Mouse (Mus musculus): ENCODE data around the gene Mob3b. TPM values are rescaled to one million over a fixed set of nuclear protein-coding genes. Genes with fewer than 3 reads are reported as not detected.
A peak's percentile ranks its signal among the peaks of the same experiment; 100 is the strongest.

Mob3b gene
- polyA plus RNA-seq, 1 experiment from 2014 or later = 11.3 TPM

GRCm38 (mm10) chr4:35005068-35005769, 152.1 kb downstream of the Mob3b start:
- H3K4me3 ChIP-seq = no peak overlapping the region
- WGBS = 89% methylated on average over 5 of the region's 5 CpGs
- H3K27me3 ChIP-seq = no peaks in the 10 kb centered on the region
- H3K9ac ChIP-seq = no peak overlapping the region
- no peaks in the 10 kb centered on the region for H3K9me3 ChIP-seq (replicated peaks)
- no peak overlapping the region for H3K4me2 ChIP-seq (replicated peaks)
- H3K27ac ChIP-seq = no peak overlapping the region
- H3K4me1 ChIP-seq = peaks cover 16% of the 10 kb centered on the region
- no peak for ATAC-seq (ENCODE audit: low FRiP score)
- no peaks in the 10 kb centered on the region for H3K36me3 ChIP-seq

GRCm38 (mm10) chr4:35004473-35004872, 152.8 kb downstream of the Mob3b start:
- Histone ChIP-seq H3K27me3 (no peaks in the 10 kb centered on the region), H3K4me1 (peaks cover 16% of the 10 kb centered on the region), H3K27ac (no peak overlapping the region), H3K9ac (no peak overlapping the region), H3K4me2 (replicated peaks) (no peak overlapping the region), H3K9me3 (replicated peaks) (no peaks in the 10 kb centered on the region), H3K4me3 (no peak overlapping the region), H3K36me3 (no peaks in the 10 kb centered on the region)
- WGBS = 90% methylated on average over 8 of the region's 8 CpGs
- ATAC-seq (ENCODE audit: low FRiP score) = no peak

- H3K4me1 ChIP-seq = peaks cover 16% of the 10 kb centered on the region
- no peak for ATAC-seq (ENCODE audit: low FRiP score)
- H3K4me3 ChIP-seq = no peak overlapping the region
- no peaks in the 10 kb centered on the region for H3K9me3 ChIP-seq (replicated peaks)
- H3K4me2 ChIP-seq (replicated peaks) = no peak overlapping the region
- H3K36me3 ChIP-seq = no peaks in the 10 kb centered on the region
- H3K27ac ChIP-seq = no peak overlapping the region
- WGBS = 91% methylated on average over 8 of the region's 8 CpGs
- H3K9ac ChIP-seq = no peak overlapping the region
- no peaks in the 10 kb centered on the region for H3K27me3 ChIP-seq
Observed at GRCm38 (mm10) chr4:35003550-35004326, 153.5 kb downstream of the Mob3b start.

GRCm38 (mm10) chr4:34996616-34997015, 160.7 kb downstream of the Mob3b start:
- 76% methylated on average over 7 of the region's 7 CpGs for WGBS

GRCm38 (mm10) chr4:34993639-34993975, 163.7 kb downstream of the Mob3b start:
- Histone ChIP-seq H3K36me3 (no peaks in the 10 kb centered on the region), H3K4me2 (replicated peaks) (peak overlapping the region; percentile 33), H3K9ac (peak overlapping the region; percentile 18; the same call in 1 of the 2 replicates), H3K27ac (peak overlapping the region; percentile 80), H3K4me3 (no peak overlapping the region), H3K27me3 (no peaks in the 10 kb centered on the region), H3K9me3 (replicated peaks) (no peaks in the 10 kb centered on the region), H3K4me1 (peaks cover 33% of the 10 kb centered on the region)
- WGBS = 21% methylated on average over 6 of the region's 6 CpGs
- ATAC-seq (ENCODE audit: low FRiP score) = peak; percentile 59

More at GRCm38 (mm10) chr4:34996616-34997015, 160.7 kb downstream of the Mob3b start:
- H3K4me3 ChIP-seq = no peak overlapping the region
- no peaks in the 10 kb centered on the region for H3K27me3 ChIP-seq
- H3K27ac ChIP-seq = no peak overlapping the region
- H3K9ac ChIP-seq = no peak overlapping the region
- peaks cover 27% of the 10 kb centered on the region for H3K4me1 ChIP-seq
- no peaks in the 10 kb centered on the region for H3K9me3 ChIP-seq (replicated peaks)
- no peak for ATAC-seq (ENCODE audit: low FRiP score)
- no peak overlapping the region for H3K4me2 ChIP-seq (replicated peaks)
- H3K36me3 ChIP-seq = no peaks in the 10 kb centered on the region

GRCm38 (mm10) chr4:34992866-34993638, 164.2 kb downstream of the Mob3b start:
- Histone ChIP-seq H3K4me2 (replicated peaks) (peak overlapping the region; percentile 33), H3K27ac (peak overlapping the region; percentile 80), H3K4me3 (no peak overlapping the region), H3K9me3 (replicated peaks) (no peaks in the 10 kb centered on the region), H3K27me3 (no peaks in the 10 kb centered on the region), H3K9ac (peak overlapping the region; percentile 18; the same call in 1 of the 2 replicates), H3K36me3 (no peaks in the 10 kb centered on the region), H3K4me1 (peaks cover 33% of the 10 kb centered on the region)
- peak; percentile 62 for ATAC-seq (ENCODE audit: low FRiP score)
- 29% methylated on average over 22 of the region's 22 CpGs for WGBS

GRCm38 (mm10) chr4:34991891-34992865, 165.1 kb downstream of the Mob3b start:
- Histone ChIP-seq H3K27ac (peak overlapping the region; percentile 80), H3K4me3 (no peak overlapping the region), H3K36me3 (no peaks in the 10 kb centered on the region), H3K9me3 (replicated peaks) (no peaks in the 10 kb centered on the region), H3K9ac (peak overlapping the region; percentile 32; the same call in 1 of the 2 replicates), H3K27me3 (no peaks in the 10 kb centered on the region), H3K4me2 (replicated peaks) (peak overlapping the region; percentile 8; the same call in 1 of the 2 replicates), H3K4me1 (peaks cover 33% of the 10 kb centered on the region)
- ATAC-seq (ENCODE audit: low FRiP score) = peak; percentile 57
- WGBS = 42% methylated on average over 22 of the region's 22 CpGs

GRCm38 (mm10) chr4:34991116-34991515, 166.2 kb downstream of the Mob3b start:
- Histone ChIP-seq H3K4me3 (no peak overlapping the region), H3K9ac (no peak overlapping the region), H3K36me3 (no peaks in the 10 kb centered on the region), H3K9me3 (replicated peaks) (no peaks in the 10 kb centered on the region), H3K4me2 (replicated peaks) (no peak overlapping the region), H3K4me1 (peaks cover 33% of the 10 kb centered on the region), H3K27ac (no peak overlapping the region), H3K27me3 (no peaks in the 10 kb centered on the region)
- no peak for ATAC-seq (ENCODE audit: low FRiP score)
- 46% methylated on average over 10 of the region's 10 CpGs for WGBS

GRCm38 (mm10) chr4:34990659-34991058, 166.6 kb downstream of the Mob3b start:
- Histone ChIP-seq H3K4me2 (replicated peaks) (no peak overlapping the region), H3K9me3 (replicated peaks) (no peaks in the 10 kb centered on the region)
- WGBS = 81% methylated on average over 9 of the region's 9 CpGs

GRCm38 (mm10) chr4:34987568-34987967, 169.7 kb downstream of the Mob3b start:
- H3K4me2 ChIP-seq (replicated peaks) = no peak overlapping the region
- 95% methylated on average over 4 of the region's 4 CpGs for WGBS
- no peak overlapping the region for H3K9ac ChIP-seq
- H3K27me3 ChIP-seq = no peaks in the 10 kb centered on the region
- H3K27ac ChIP-seq = no peak overlapping the region
- no peaks in the 10 kb centered on the region for H3K36me3 ChIP-seq
- no peak overlapping the region for H3K4me3 ChIP-seq
- H3K4me1 ChIP-seq = peaks cover 15% of the 10 kb centered on the region
- ATAC-seq (ENCODE audit: low FRiP score) = no peak
- H3K9me3 ChIP-seq (replicated peaks) = no peaks in the 10 kb centered on the region

More at GRCm38 (mm10) chr4:34990659-34991058, 166.6 kb downstream of the Mob3b start:
- Histone ChIP-seq H3K27me3 (no peaks in the 10 kb centered on the region), H3K27ac (no peak overlapping the region), H3K9ac (no peak overlapping the region), H3K4me1 (peaks cover 33% of the 10 kb centered on the region), H3K36me3 (no peaks in the 10 kb centered on the region), H3K4me3 (no peak overlapping the region)
- no peak for ATAC-seq (ENCODE audit: low FRiP score)

GRCm38 (mm10) chr4:34987109-34987508, 170.2 kb downstream of the Mob3b start:
- Histone ChIP-seq H3K36me3 (no peaks in the 10 kb centered on the region), H3K9ac (no peak overlapping the region), H3K9me3 (replicated peaks) (no peaks in the 10 kb centered on the region), H3K4me3 (no peak overlapping the region), H3K4me1 (peaks cover 11% of the 10 kb centered on the region), H3K27ac (no peak overlapping the region), H3K4me2 (replicated peaks) (no peak overlapping the region), H3K27me3 (no peaks in the 10 kb centered on the region)
- ATAC-seq (ENCODE audit: low FRiP score) = no peak
- WGBS = 84% methylated on average over 12 of the region's 12 CpGs

All from hindbrain, embryonic 12.5 days (tissue).